Mouse (Mus musculus) brain, adult 2 months (tissue): ENCODE measurements around the gene Lhx9.

Experiments
- DNase-seq: peaks from one replicate; pipeline ENCODE4 v3.0.0; 2011; ENCODE audit warnings: low read depth, low spot score

Gene Lhx9

GRCm38 (mm10) chr1:138848511-138849109 lies at the start of gene Lhx9:
Gene Lhx9, minus strand, starts transcription at chr1:138848577.
- DNase-seq, result no peak

GRCm38 (mm10) chr1:138896088-138896487 lies 47.7 kb upstream of the Lhx9 start:
- DNase-seq, result no peak

- no peak for DNase-seq
These were observed 29.3 kb upstream of the Lhx9 start for GRCm38 (mm10) chr1:138877470-138878254.

DNA sequence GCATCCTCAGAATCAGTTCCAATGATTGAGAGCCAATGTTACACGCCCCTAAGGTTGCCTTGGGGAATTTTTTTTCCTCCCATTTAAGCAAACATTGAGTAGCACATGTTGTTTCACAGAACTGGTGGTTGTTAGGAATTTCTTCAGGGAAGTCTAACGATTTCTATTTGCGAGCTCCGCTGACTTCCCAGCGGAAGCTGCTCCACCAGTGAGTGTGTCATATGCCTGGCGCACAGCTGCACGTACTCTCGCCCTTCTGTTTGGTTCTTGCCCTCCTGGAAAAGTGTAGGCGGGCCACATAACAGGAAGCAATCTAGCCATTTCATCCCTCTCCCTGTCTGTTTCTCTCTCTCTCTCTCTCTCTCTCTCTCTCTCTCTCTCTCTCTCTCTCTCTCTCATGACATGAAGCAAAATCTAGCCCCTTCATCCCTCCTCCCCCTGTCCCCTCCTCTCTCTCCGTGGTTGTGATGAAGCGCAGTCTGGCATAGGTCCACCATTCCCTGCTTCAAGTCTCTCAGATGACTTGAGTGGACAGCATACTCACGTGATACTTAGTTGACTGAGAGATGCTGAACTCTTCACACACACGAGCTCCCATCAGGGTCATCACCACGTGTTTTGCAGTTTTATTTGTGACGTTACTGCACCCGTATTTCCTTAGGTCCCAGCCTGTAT lies 28.1 kb upstream of the Lhx9 start:
- DNase-seq, result peak; percentile 66

- DNase-seq, result peak; percentile 90
These were observed 7.9 kb upstream of the Lhx9 start, which contains the start of gene 2310009B15Rik for GRCm38 (mm10) chr1:138856101-138856950. Gene 2310009B15Rik, minus strand, starts transcription at chr1:138856852.

GRCm38 (mm10) chr1:138850823-138851222 lies 2.4 kb upstream of the Lhx9 start:
- no peak for DNase-seq

DNA sequence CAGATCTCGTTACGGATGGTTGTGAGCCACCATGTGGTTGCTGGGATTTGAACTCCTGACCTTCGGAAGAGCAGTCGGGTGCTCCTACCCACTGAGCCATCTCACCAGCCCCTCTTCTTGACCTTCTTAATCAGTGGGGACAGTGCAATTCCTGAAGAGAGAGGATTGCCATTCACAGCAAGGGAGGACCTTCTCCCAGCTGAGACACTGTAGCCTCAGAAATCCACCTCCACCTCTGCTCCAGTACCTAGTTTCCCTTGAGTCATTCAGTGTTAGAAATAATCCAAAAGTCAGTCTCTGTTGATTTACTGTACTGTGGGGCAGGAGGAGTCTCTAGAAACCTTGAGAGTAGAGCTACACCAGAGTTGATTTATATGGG lies 1.8 kb upstream of the Lhx9 start:
- no peak for DNase-seq

DNA sequence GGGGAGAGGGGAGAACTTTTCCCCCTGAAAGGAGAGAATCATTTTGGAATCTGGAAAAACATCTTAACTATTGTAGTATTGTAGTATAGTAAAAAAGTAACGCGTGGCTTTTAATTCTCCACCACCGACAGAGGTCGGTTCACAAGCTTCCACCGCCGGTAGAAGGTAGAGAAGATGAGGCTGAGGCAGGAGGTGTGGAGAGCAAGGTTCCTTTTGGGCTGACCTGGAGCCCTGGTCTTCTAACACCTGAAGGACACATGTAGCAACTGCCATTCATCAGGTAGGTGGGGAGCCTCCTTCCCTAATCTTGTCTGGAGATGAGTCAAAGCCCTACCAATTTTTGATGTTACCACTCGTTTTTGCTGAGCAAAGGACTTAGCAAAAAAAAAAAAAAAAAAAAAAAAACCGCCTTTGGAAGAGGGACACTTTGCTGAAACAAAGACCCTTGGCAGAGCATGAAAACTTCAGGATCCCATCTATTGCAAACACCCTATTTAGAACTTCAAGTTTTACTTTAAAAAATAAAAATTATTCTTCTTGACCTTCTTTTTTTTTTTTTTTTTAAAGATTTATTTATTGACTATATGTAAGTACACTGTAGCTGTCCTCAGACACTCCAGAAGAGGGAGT lies 1.3 kb upstream of the Lhx9 start:
- DNase-seq, result no peak

GRCm38 (mm10) chr1:138848026-138848425 lies 351 bp downstream of the Lhx9 start:
- DNase-seq, result no peak

GRCm38 (mm10) chr1:138847146-138847545 lies 1.2 kb downstream of the Lhx9 start:
- no peak for DNase-seq

- no peak for DNase-seq
These were observed 1.8 kb downstream of the Lhx9 start for GRCm38 (mm10) chr1:138846581-138846980.

DNA sequence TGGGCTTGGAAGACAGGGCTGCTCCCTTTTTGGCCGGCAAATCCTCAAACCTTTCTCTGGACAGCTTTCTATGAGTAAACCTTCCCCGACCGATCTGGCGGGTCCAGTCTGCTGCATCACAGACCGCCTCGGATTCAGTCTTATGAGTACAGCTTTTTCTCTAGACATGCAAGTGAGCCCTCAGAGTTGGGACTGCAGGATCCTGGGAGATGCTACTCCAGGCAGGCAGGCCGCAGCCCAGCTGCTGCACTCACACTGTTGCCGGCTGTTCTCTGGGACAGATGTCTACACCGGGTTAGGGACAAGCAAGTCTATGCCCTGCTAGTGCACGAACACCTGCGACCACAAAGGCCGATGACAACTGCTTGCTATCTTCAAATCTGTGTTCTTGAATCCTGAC lies 2.2 kb downstream of the Lhx9 start:
- no peak for DNase-seq

DNA sequence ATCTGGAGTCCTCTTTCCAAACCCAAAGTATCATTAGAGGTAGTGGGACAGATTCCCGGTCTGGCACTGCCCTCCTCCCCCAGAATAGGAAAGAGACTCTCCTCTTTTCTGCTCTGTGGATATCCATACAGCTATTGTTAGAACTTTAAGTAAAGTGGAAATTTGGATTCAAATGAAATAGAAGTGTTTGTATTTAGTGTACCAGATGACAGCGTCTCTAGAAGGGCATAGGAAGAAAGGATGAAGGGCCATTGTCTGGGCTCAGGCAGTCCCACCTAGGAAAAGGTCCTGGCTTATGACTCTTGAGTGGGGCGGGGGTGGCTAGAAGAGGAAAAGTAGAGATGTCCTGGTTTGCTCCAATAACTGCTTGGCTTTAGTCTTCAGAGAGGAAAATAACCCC lies 2.9 kb downstream of the Lhx9 start:
- DNase-seq, result no peak

DNA sequence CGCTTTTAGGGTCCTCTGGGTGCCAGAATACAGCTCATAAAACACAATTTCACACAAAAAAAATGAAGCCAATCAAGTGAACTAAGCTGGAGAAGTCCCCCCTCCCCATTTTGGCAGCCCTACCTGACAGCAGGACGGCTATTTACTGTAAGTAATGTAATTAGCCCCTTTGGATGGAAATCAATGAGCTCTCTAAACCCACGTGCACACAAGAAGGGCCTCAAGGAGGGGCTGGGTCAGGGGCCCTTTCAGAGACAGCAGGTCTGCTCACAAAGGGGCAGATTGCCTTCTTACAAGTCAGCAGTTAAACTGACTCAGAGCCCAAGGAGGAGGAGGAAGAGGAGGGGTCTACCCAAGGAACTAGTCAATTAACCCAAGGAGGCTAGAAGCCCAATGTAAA lies 4.2 kb downstream of the Lhx9 start:
- no peak for DNase-seq

DNA sequence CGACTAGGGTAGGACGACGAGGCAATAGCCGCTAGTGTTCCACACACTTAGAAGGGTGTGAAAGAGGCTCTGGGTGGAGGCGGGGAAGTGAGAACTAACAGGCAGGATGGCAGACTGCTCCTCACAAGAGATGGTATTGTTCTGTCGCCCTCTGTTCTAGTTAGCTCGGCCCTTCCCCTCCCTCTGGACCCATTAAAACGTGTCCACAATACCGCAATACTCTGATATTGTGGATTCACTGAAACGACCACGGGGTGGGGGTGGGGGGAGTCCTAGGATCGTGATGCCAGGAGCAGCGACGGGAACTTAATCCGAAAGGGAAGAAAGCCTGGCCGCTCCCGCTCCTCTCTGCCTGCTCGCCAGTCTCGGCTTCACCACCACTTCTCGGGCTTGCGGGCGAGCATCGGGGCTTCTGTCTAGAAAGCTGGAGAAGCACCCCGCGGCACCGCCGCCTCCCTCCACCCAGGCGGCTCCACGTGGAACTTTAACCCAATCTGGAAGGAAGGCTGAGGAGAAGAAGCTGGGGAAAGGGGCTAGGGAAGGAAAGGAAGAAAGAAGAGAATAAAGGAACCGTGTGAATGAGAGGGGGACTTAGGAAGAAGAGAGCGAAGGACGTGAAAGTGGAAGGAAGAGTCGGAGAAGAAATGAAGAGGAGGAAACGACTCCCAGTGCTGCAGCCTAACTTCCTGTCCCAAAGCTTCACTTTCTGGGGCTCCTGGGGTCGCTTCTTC lies 4.9 kb downstream of the Lhx9 start:
- DNase-seq, result no peak

- no peak for DNase-seq
These were observed 5.6 kb downstream of the Lhx9 start for GRCm38 (mm10) chr1:138842756-138843155.

DNA sequence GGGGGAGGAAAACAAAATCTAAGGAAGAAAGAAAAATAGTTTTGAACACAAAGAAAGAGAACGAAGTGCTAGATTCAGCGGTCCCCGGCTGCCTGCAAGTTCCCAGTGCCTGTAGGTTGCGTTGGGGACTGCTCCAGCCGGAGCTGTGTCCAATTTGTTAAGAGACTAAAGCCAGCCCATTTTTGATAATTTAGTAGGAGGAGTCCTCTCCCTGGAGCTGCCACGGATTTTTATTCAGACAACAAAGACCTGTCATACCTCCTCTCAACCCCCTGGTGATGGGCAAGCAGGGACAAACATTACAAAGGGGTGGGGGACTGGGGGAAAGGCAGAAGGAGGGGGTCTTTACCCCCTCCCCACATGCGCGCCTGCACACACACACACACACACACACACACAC lies 6.1 kb downstream of the Lhx9 start:
- no peak for DNase-seq

GRCm38 (mm10) chr1:138841306-138842095 lies 6.9 kb downstream of the Lhx9 start:
- DNase-seq, result no peak

DNA sequence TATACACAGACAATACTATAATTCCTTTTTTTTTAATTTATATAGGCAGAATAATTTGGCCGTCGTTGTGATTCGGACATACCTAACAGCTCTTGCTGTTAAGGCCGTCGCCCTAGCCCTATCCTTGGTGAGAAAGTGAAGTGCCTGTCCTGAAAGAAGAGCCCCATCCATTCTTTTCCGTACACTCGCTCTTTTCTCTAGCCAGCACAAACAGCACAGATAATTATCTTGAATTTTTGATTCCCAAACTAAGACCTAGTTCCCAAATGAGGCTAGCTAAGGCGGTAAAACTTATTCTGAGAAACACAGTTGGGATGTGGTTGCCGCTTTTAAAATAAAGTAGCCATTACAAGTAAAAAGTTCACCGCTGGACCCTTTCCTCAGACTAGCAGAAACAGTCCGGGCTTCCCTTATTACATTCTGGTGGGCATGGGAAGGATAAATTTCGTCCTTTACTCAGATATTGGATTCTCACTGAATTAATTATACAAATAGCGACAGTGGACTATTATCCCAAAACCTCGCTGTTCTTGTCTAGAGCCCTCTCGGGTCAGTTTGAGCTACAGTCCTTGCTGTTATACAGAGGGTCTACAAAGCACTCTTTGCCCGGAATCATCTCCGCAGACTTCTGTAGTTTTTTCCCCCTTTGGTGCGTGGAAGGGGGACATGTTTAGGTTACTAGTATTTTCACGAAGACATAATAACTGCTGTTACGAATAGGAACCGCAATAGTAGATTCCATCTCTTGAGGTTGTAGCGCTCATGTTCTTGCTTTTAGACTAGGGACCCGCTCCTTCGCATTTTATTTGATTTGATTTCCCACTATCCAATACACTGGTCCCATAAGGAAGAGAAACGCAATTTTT lies 7.7 kb downstream of the Lhx9 start:
- DNase-seq, result no peak
